Mouse (Mus musculus): ENCODE measurements at regions not wholly inside any gene's neighbourhood (a gene's known extent, or its start where the extent isn't known, plus 50 kb on each side); places are given as distances from the start of the nearest gene placed in this dataset.

GRCm38 (mm10) chr7:72869068-72869467, 506.2 kb upstream of the Rgma start:
- H3K4me3 ChIP-seq (ENCODE audit: low read depth, low read length) = no peak overlapping the region
- no peaks in the 10 kb centered on the region for H3K36me3 ChIP-seq (ENCODE audit: control insufficient read depth, insufficient read depth, low read length)
- no peaks in the 10 kb centered on the region for H3K27me3 ChIP-seq (ENCODE audit: control insufficient read depth, insufficient read depth, low read length)
- TF ChIP-seq CTCF (IDR thresholded peaks at IDR 0.05; ENCODE audit: extremely low read depth, insufficient read length, insufficient replicate concordance, low read depth, low read length) (no peak), POLR2A (IDR thresholded peaks at IDR 0.05; ENCODE audit: low read depth, low read length) (no peak)
- 72% methylated on average over 4 of the region's 4 CpGs for WGBS
- no peak overlapping the region for H3K27ac ChIP-seq (ENCODE audit: insufficient read depth, low read depth, low read length)
- H3K4me1 ChIP-seq (ENCODE audit: control insufficient read depth, insufficient read depth, insufficient read length, low read length) = no peaks in the 10 kb centered on the region

GRCm38 (mm10) chr7:72900816-72901215, 474.5 kb upstream of the Rgma start:
- Histone ChIP-seq H3K27ac (ENCODE audit: insufficient read depth, low read depth, low read length) (no peak overlapping the region), H3K4me1 (ENCODE audit: control insufficient read depth, insufficient read depth, insufficient read length, low read length) (no peaks in the 10 kb centered on the region), H3K36me3 (ENCODE audit: control insufficient read depth, insufficient read depth, low read length) (no peaks in the 10 kb centered on the region), H3K4me3 (ENCODE audit: low read depth, low read length) (no peak overlapping the region), H3K27me3 (ENCODE audit: control insufficient read depth, insufficient read depth, low read length) (no peaks in the 10 kb centered on the region)
- TF ChIP-seq CTCF (IDR thresholded peaks at IDR 0.05; ENCODE audit: extremely low read depth, insufficient read length, insufficient replicate concordance, low read depth, low read length) = no peak
- TF ChIP-seq POLR2A (IDR thresholded peaks at IDR 0.05; ENCODE audit: low read depth, low read length) = no peak
- WGBS = 70% methylated on average over 6 of the region's 6 CpGs

- H3K36me3 ChIP-seq (ENCODE audit: control insufficient read depth, insufficient read depth, low read length) = no peaks in the 10 kb centered on the region
- H3K4me3 ChIP-seq (ENCODE audit: low read depth, low read length) = no peak overlapping the region
- 37% methylated on average over 2 of the region's 2 CpGs for WGBS
- TF ChIP-seq CTCF (IDR thresholded peaks at IDR 0.05; ENCODE audit: extremely low read depth, insufficient read length, insufficient replicate concordance, low read depth, low read length) (no peak), POLR2A (IDR thresholded peaks at IDR 0.05; ENCODE audit: low read depth, low read length) (no peak)
- H3K27me3 ChIP-seq (ENCODE audit: control insufficient read depth, insufficient read depth, low read length) = no peaks in the 10 kb centered on the region
- no peak overlapping the region for H3K27ac ChIP-seq (ENCODE audit: insufficient read depth, low read depth, low read length)
- no peaks in the 10 kb centered on the region for H3K4me1 ChIP-seq (ENCODE audit: control insufficient read depth, insufficient read depth, insufficient read length, low read length)
Observed at GRCm38 (mm10) chr7:72905891-72906290, 469.4 kb upstream of the Rgma start.

GRCm38 (mm10) chr7:72906536-72906935, 468.8 kb upstream of the Rgma start:
- 69% methylated on average over 4 of the region's 4 CpGs for WGBS
- no peak overlapping the region for H3K27ac ChIP-seq (ENCODE audit: insufficient read depth, low read depth, low read length)
- no peaks in the 10 kb centered on the region for H3K36me3 ChIP-seq (ENCODE audit: control insufficient read depth, insufficient read depth, low read length)
- no peak overlapping the region for H3K4me3 ChIP-seq (ENCODE audit: low read depth, low read length)
- H3K27me3 ChIP-seq (ENCODE audit: control insufficient read depth, insufficient read depth, low read length) = no peaks in the 10 kb centered on the region
- H3K4me1 ChIP-seq (ENCODE audit: control insufficient read depth, insufficient read depth, insufficient read length, low read length) = no peaks in the 10 kb centered on the region
- no peak for TF ChIP-seq POLR2A (IDR thresholded peaks at IDR 0.05; ENCODE audit: low read depth, low read length)
- TF ChIP-seq CTCF (IDR thresholded peaks at IDR 0.05; ENCODE audit: extremely low read depth, insufficient read length, insufficient replicate concordance, low read depth, low read length) = no peak

- WGBS = 77% methylated on average over 20 of the region's 20 CpGs
Observed at GRCm38 (mm10) chr7:72926772-72927380, 448.4 kb upstream of the Rgma start.

GRCm38 (mm10) chr7:72938842-72939241, 436.5 kb upstream of the Rgma start:
- Histone ChIP-seq H3K4me1 (ENCODE audit: control insufficient read depth, insufficient read depth, insufficient read length, low read length) (no peaks in the 10 kb centered on the region), H3K27ac (ENCODE audit: insufficient read depth, low read depth, low read length) (no peak overlapping the region), H3K4me3 (ENCODE audit: low read depth, low read length) (no peak overlapping the region), H3K36me3 (ENCODE audit: control insufficient read depth, insufficient read depth, low read length) (no peaks in the 10 kb centered on the region), H3K27me3 (ENCODE audit: control insufficient read depth, insufficient read depth, low read length) (no peaks in the 10 kb centered on the region)
- TF ChIP-seq CTCF (IDR thresholded peaks at IDR 0.05; ENCODE audit: extremely low read depth, insufficient read length, insufficient replicate concordance, low read depth, low read length) (no peak), POLR2A (IDR thresholded peaks at IDR 0.05; ENCODE audit: low read depth, low read length) (no peak)
- 52% methylated on average over 2 of the region's 2 CpGs for WGBS

More at GRCm38 (mm10) chr7:72926772-72927380, 448.4 kb upstream of the Rgma start:
- H3K27me3 ChIP-seq (ENCODE audit: control insufficient read depth, insufficient read depth, low read length) = no peaks in the 10 kb centered on the region
- H3K4me1 ChIP-seq (ENCODE audit: control insufficient read depth, insufficient read depth, insufficient read length, low read length) = no peaks in the 10 kb centered on the region
- H3K4me3 ChIP-seq (ENCODE audit: low read depth, low read length) = no peak overlapping the region
- no peaks in the 10 kb centered on the region for H3K36me3 ChIP-seq (ENCODE audit: control insufficient read depth, insufficient read depth, low read length)
- no peak overlapping the region for H3K27ac ChIP-seq (ENCODE audit: insufficient read depth, low read depth, low read length)
- TF ChIP-seq POLR2A (IDR thresholded peaks at IDR 0.05; ENCODE audit: low read depth, low read length) (no peak), CTCF (IDR thresholded peaks at IDR 0.05; ENCODE audit: extremely low read depth, insufficient read length, insufficient replicate concordance, low read depth, low read length) (no peak)

- no peaks in the 10 kb centered on the region for H3K27me3 ChIP-seq (ENCODE audit: control insufficient read depth, insufficient read depth, low read length)
- H3K27ac ChIP-seq (ENCODE audit: insufficient read depth, low read depth, low read length) = no peak overlapping the region
- TF ChIP-seq CTCF (IDR thresholded peaks at IDR 0.05; ENCODE audit: extremely low read depth, insufficient read length, insufficient replicate concordance, low read depth, low read length) (no peak), POLR2A (IDR thresholded peaks at IDR 0.05; ENCODE audit: low read depth, low read length) (no peak)
- WGBS = 85% methylated on average over 1 of the region's 1 CpGs
- H3K4me3 ChIP-seq (ENCODE audit: low read depth, low read length) = no peak overlapping the region
- H3K36me3 ChIP-seq (ENCODE audit: control insufficient read depth, insufficient read depth, low read length) = no peaks in the 10 kb centered on the region
- H3K4me1 ChIP-seq (ENCODE audit: control insufficient read depth, insufficient read depth, insufficient read length, low read length) = no peaks in the 10 kb centered on the region
Observed at GRCm38 (mm10) chr7:72947531-72947930, 427.8 kb upstream of the Rgma start.
